8 mouse cellular contexts compared by ENCODE assay signal in genomic region chr3:134829531-134829921, GRCm38 (mm10). TPM values are rescaled to one million over a fixed set of nuclear protein-coding genes. Genes with fewer than 3 reads are reported as not detected.
DNase-seq lines count a peak whose midpoint lies in the region; ATAC-seq and TF ChIP-seq lines count a peak whose summit lies in the region.

No protein-coding gene starts in this region.

- no peak overlapping the region for H3K27ac ChIP-seq in layer of hippocampus, adult 2 months
- H3K27ac ChIP-seq in embryonic facial prominence, embryonic 12.5 days, result no peak overlapping the region
- no peak overlapping the region for H3K27ac ChIP-seq in hindbrain, embryonic 16.5 days (ENCODE audit: low read depth, low read length)
- H3K27ac ChIP-seq in neural tube, embryonic 13.5 days (replicated peaks), result no peak overlapping the region

- no peaks in the 10 kb centered on the region for H3K36me3 ChIP-seq in embryonic facial prominence, embryonic 12.5 days
- no peaks in the 10 kb centered on the region for H3K36me3 ChIP-seq in hindbrain, embryonic 16.5 days (ENCODE audit: control insufficient read depth, insufficient read depth, low read length)
- no peaks in the 10 kb centered on the region for H3K36me3 ChIP-seq in neural tube, embryonic 13.5 days

- H3K4me2 ChIP-seq in embryonic facial prominence, embryonic 12.5 days (replicated peaks), result peak overlapping the region; percentile 88
- H3K4me2 ChIP-seq in hindbrain, embryonic 16.5 days (ENCODE audit: low read length), result peak overlapping the region; percentile 97
- peak overlapping the region; percentile 90 for H3K4me2 ChIP-seq in neural tube, embryonic 13.5 days

- peak overlapping the region; percentile 39 for H3K4me3 ChIP-seq in layer of hippocampus, adult 2 months
- H3K4me3 ChIP-seq in embryonic facial prominence, embryonic 12.5 days, result peak overlapping the region; percentile 48
- peak overlapping the region; percentile 58 for H3K4me3 ChIP-seq in hindbrain, embryonic 16.5 days (ENCODE audit: low read length)
- H3K4me3 ChIP-seq in neural tube, embryonic 13.5 days, result peak overlapping the region; percentile 46

- H3K4me1 ChIP-seq in embryonic facial prominence, embryonic 12.5 days, result no peaks in the 10 kb centered on the region
- peaks cover 9% of the 10 kb centered on the region for H3K4me1 ChIP-seq in hindbrain, embryonic 16.5 days (ENCODE audit: control insufficient read depth, insufficient read depth, low read depth, low read length)
- H3K4me1 ChIP-seq in neural tube, embryonic 13.5 days (replicated peaks), result peaks cover 13% of the 10 kb centered on the region

- ATAC-seq in embryonic facial prominence, embryonic 12.5 days (ENCODE audit: insufficient number of reproducible peaks, insufficient read depth, low FRiP score, low TSS enrichment), result no peak
- peak; percentile 82 for ATAC-seq in hindbrain, embryonic 16.5 days
- ATAC-seq in neural tube, embryonic 13.5 days (ENCODE audit: low read depth), result peak; percentile 27; the same call in 1 of the 2 replicates

- TF ChIP-seq CTCF in layer of hippocampus, adult 2 months (conservative IDR thresholded peaks at IDR 0.05), result no peak

- H3K9me3 ChIP-seq in embryonic facial prominence, embryonic 12.5 days, result no peaks in the 10 kb centered on the region
- H3K9me3 ChIP-seq in hindbrain, embryonic 16.5 days (ENCODE audit: control insufficient read depth, low read length), result no peaks in the 10 kb centered on the region
- no peaks in the 10 kb centered on the region for H3K9me3 ChIP-seq in neural tube, embryonic 13.5 days

- DNase-seq in layer of hippocampus, adult 2 months (ENCODE audit: low spot score in 2 of 2), result no peak
- no peak for DNase-seq in layer of hippocampus, adult 9-11 months
- no peak for DNase-seq in thymus, postnatal 10 days (ENCODE audit: low spot score in 2 of 2)
- DNase-seq in urinary bladder, postnatal 10 days (ENCODE audit: low spot score), result no peak
- no peak for DNase-seq in natural killer cell, adult 2 months (ENCODE audit: low spot score in 2 of 2)

- peak overlapping the region; percentile 24; the same call in 1 of the 2 replicates for H3K9ac ChIP-seq in embryonic facial prominence, embryonic 12.5 days
- peak overlapping the region; percentile 65 for H3K9ac ChIP-seq in hindbrain, embryonic 16.5 days (ENCODE audit: low read depth, low read length)
- peak overlapping the region; percentile 60 for H3K9ac ChIP-seq in neural tube, embryonic 13.5 days

- 9% methylated on average over 13 of the region's 13 CpGs for WGBS in embryonic facial prominence, embryonic 12.5 days
- 9% methylated on average over 13 of the region's 13 CpGs for WGBS in hindbrain, embryonic 16.5 days
- 9% methylated on average over 13 of the region's 13 CpGs for WGBS in neural tube, embryonic 13.5 days

- peaks cover 9% of the 10 kb centered on the region for H3K27me3 ChIP-seq in embryonic facial prominence, embryonic 12.5 days
- 0 out of 2 replicates have a peak, but pooled peaks cover 2% of the 10 kb centered on the region for H3K27me3 ChIP-seq in hindbrain, embryonic 16.5 days (replicated peaks; ENCODE audit: control insufficient read depth, insufficient read depth, low read length)
- peaks cover 16% of the 10 kb centered on the region for H3K27me3 ChIP-seq in neural tube, embryonic 13.5 days

RNA-seq across cellular contexts. Expression of gene Tacr3, which starts 0.7 kb away (rescaled TPM):
- 1 to 10 TPM in 1 of 2 experiments, under 1 TPM in 1; 1.00 to 1.4 TPM for total RNA-seq in layer of hippocampus, adult 2 months (2021)
- 0.55 and 0.64 TPM in 2 replicates for polyA plus RNA-seq in embryonic facial prominence, embryonic 12.5 days (2016; fragmentation: Nextera tagmentation; extraction: Ambion mirVana)
- 6.1 and 6.6 TPM in 2 replicates for polyA plus RNA-seq in hindbrain, embryonic 16.5 days (2015; fragmentation: Nextera tagmentation; extraction: Ambion mirVana)
- polyA plus RNA-seq in neural tube, embryonic 13.5 days (2015; fragmentation: Nextera tagmentation; extraction: Ambion mirVana), result 1.5 and 1.8 TPM in 2 replicates
